Mouse (Mus musculus) thymus, adult 2 months (tissue): Measurements from ENCODE around the gene Agxt.

Experiments used
- CTCF ChIP-seq: fragments of 200-500 bp; IDR thresholded peaks from 2 replicates; pipeline ENCODE4 v1.5.1; 2012; ENCODE audit warnings: mild to moderate bottlenecking, control low read depth, low read length, moderate library complexity, borderline replicate concordance; ENCODE audit not compliant: control insufficient read depth, poor library complexity, insufficient read depth; ENCODE audit errors: extremely low read depth
- POLR2A ChIP-seq: fragments of 200-500 bp; IDR thresholded peaks from 2 replicates; pipeline ENCODE4 v1.6.1; 2012; ENCODE audit warnings: mild to moderate bottlenecking, low read length, control low read depth, moderate library complexity; ENCODE audit not compliant: control insufficient read depth, poor library complexity, insufficient read depth; ENCODE audit errors: extremely low read depth

DNA sequence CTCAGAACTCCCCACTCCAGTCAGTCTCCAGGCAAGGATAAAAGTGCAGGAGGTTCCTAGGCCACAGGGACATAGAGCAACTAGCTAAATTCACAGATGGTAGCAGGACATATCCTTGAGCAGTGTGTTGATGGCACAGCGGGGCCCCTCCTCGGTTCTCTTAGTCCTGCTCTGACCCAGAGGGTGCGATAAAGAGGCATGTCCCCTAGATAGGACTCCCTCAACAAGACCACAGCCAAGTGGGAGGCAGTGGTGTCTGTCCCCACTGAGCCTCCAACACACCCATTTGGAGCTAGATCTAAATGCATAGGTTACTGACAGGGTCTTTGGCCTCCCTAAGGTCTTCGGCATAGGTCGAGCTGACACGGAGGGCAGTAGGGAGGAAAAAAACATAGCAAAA is 40.8 kb downstream of the Agxt start:
- TF ChIP-seq CTCF (no peak), POLR2A (no peak)
